Mouse (Mus musculus): ENCODE measurements around the gene Rtn1. TPM values are rescaled to one million over a fixed set of nuclear protein-coding genes. Genes with fewer than 3 reads are reported as not detected.

The Rtn1 gene
- total RNA-seq, 2 experiments from 2014 or later = 23.1 to 29.8 TPM

DNA sequence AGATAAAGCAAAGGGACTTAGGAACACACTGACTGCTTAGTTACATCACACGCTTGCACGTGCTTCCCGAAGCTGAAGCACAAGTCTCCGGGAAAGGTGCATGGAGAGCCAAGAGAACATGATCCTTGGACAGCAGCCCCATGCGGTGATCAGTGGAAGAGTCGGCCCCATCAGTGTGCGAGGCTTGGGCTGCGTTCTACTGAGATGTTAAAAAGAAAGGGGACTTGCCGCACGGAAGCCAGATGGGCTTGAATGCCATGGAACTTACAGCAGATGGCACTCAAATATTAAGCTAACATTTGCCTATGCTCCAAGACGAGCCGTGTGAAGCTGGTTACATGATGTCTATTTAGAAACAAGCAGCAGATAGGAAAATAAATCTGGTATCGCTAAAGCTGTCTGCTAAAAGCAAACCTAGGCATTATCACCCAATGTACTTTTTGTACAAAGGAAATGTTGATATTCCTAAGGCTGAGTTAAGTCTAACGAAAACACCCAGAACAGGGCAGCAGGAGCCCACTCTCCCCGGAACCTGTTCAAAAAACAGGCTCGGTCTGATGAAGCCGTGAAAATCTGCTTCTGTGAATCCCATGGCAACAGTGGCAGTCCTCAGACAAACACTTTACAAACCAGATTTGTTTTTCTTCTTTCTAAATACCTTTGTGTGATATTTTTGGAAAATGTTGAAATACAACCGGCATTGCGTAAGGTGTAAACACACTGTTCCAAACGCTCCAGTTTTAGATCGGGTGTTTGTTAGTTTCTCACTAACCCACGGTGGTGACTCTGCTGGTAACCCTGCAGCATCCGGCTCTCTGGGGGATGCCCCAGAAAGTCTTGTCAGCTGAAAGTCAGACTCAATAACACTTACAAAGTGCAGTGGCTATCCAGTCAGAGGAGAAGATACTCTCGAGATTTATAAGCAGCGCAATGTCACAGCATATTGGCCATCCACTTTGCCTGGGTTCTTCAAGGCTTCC lies 123.2 kb downstream of the Rtn1 start:
- no peak for DNase-seq (ENCODE audit: low spot score in 2 of 2)

DNA sequence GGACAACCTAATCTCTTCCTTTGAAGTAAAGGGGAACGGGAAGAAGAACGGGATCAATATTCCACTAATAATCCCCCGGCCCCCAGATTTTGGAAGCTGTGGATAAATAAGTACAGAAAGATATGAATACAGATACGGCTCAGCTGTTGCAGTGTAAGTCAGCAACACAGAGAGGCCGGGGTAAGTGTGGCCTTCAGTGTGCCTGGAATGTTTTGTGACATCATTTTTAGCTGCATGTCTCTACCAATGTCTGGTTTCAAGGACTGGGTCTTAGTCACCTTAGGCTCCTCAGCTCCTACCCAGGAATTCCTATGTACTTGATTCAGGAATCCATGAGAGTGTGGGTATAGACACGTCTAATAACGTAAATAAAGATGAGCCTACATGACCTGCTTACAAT lies 124.3 kb downstream of the Rtn1 start:
- no peak for DNase-seq (ENCODE audit: low spot score in 2 of 2)

DNA sequence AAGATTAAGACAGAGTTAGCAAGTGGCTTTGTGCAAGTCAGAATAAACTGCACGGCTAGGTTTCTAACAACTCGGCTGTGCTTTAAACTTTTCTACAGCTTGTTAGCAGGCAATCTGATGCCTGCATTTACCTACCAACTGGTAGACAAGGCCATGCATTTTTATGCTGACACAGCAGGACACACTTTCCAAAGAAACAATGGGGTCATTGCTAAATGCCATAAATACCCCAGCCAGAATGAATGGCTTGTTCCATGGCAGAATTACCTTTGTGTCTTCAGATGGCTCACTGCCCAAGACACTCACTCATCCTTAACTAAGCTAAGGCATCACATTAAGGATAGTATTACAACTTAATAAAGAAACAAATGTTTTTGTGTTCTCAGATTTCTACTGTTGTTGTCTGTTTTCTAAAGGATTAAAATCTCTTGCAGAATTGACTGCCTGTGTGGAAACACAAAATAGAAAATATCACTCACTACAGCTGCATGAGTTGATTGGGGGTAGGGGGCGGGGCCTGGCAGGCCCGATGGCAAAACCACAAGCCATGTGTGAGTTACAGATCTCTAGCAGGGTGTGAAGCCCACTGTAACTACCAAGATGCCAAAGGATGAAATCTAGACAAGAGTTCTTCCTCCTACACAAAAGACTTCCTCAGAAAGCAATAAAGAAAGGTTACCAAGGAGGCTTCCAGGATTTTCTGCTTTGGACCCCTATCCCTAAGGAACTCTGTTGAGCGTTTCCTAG lies 129.6 kb downstream of the Rtn1 start:
- no peak for DNase-seq (ENCODE audit: low spot score in 2 of 2)

DNA sequence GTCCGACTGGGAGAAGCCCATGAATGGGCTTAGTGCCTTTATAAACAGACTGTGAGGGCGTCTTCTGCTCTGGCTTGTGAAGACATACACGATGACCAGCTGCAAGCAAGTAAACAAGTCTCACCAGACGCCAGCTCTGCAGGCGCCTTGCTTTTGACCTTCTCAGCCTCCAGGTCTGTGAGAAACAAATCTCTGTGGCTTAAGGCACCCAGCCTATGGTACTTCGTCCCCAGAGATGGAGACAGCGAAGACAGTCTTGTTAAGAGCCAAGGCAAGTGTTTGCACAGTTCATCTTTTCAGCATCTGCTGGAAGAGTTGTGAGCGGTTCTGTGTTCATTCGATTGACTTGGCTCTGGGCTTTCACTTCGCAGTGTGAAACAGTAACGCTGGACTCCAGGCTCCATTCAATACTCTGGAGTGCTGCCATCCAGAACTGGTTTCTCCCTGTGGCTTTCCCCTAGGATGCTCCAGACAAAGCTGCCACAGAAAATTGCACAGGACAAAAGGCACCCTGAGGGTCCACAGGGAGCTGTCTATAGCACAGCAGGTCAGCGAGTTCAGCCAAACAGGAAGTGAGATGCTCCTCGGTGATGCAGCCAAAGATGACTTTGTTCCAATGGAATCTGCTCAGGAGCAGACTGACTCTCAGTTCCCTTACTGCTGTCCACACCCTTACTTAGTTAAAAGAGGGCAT lies 135.0 kb downstream of the Rtn1 start:
- no peak for DNase-seq (ENCODE audit: low spot score in 2 of 2)

DNA sequence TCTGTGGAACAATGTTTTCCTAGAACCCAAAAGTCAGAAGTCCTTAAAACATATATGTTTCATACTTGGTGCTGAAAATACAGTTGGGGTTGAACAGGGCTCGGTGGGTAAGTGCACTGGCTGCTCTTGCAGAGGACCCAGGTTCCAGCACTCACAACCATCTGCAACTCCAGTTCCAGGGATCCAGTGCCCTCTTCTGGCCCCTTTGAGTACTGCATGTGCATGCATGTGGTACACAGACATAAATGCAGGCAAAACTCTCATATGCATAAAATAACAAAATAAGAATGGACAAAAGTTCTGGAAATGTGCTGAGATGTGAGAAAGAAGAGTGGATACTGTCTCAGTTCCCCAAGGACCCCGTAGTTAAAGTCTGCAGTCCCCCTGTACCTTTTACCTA lies 141.2 kb downstream of the Rtn1 start:
- no peak for DNase-seq (ENCODE audit: low spot score in 2 of 2)

GRCm38 (mm10) chr12:72265261-72266228 lies 143.3 kb downstream of the Rtn1 start:
- no peak for DNase-seq (ENCODE audit: low spot score in 2 of 2)

DNA sequence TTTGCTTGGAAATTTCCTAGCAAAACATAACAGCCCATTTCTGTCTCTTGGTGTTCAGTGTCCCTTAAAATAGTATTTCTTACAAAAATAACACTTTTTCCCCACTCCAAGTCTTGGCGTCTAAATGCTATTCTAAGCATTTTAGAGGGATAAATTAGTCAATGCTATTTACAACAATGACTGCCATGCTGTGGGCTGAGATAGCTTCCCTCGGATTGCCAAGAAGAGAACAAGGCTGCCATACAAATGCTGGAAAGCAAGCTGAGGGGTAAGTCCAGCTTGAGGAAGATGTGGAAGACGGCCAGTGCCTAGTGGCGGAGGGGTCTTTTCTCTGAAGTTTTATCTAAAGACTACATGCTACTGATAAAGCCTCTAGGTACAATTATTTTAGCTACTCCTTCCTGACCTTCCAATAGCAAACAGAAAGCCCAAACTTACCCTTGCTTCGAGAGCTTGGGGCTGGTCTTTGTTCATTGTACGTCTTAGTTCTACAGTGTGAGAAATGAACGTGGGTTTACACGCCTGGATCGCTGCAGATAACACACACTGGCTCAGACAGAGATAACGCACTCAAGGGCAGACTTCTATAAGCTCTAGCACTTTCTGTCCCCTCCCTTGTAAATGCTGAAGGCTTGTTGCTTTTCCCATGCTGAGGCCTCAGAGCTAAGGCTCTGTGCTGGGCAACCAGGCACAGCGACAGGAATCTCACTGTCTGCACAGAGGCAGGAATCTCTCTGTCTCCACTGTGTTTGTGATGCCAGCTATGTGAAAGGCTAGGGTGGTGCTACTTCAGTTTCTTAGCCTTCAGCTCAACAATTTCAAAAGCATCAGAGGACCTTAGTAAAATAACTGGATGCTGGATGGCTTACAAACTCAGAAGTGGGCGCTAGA lies 145.4 kb downstream of the Rtn1 start:
- no peak for DNase-seq (ENCODE audit: low spot score in 2 of 2)

- no peak for DNase-seq (ENCODE audit: low spot score in 2 of 2)
Measured at GRCm38 (mm10) chr12:72257000-72257399, 151.9 kb downstream of the Rtn1 start.

DNA sequence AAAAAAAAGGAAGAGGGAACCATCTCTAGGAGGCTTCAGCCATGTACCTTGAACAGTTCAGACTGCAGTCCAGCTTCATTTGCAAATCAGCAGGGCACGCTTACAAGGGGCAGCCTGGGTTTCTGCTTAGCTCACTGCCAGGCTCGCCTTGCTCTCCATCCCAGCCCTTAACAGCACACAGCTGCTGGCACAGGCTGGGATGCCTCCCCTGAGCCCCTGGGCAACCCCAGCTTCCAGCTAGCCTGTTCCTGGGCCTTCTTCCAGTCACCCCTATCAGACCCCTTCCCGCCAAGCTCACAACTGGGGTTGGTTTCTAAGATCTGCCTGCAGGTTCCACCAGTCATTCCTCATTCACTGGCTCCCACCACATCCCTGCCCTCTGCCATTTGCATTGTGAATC lies 155.8 kb downstream of the Rtn1 start:
- no peak for DNase-seq (ENCODE audit: low spot score in 2 of 2)

GRCm38 (mm10) chr12:72251890-72252445 lies 156.9 kb downstream of the Rtn1 start:
- DNase-seq (ENCODE audit: low spot score in 2 of 2) = no peak

DNA sequence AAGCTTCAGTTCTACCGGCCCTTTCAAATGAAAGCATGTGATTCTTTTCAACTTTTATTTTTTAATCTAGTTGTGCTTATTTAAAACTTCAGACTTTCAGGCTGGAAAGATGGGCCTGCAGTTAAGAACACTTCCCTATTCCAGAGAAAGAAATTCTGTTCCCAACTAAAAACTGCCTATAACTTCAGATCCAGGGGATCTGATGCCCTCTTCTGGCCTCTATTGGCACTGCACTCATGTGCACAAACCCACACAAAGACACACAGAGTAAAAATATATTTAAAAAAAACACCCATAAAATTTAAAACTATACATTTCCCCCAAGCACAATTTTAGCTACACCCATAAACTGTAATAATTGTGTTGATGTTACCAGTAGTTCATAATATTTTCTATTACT lies 163.9 kb downstream of the Rtn1 start:
- DNase-seq (ENCODE audit: low spot score in 2 of 2) = no peak

DNA sequence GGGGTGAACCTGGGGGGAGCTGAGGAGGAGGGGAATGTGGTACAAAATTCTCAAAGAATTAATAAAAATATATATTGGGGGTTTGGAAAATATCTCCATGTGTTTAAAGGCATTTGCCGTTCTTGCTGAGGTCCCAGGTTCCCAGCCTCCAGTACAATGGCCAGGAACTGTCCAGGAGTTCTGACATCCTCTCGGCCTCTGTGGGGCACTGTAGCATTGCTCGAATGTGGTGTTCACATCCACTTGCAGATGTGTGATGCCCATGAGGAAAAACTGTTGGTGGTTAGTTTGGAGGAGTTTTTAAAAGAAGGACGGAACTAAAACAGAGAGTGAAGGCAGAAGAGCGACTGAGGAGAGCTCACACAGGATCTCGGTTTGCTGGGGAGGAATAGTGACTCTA lies 166.0 kb downstream of the Rtn1 start:
- no peak for DNase-seq (ENCODE audit: low spot score in 2 of 2)

- no peak for DNase-seq (ENCODE audit: low spot score in 2 of 2)
Measured at GRCm38 (mm10) chr12:72240506-72240905, 168.3 kb downstream of the Rtn1 start.

DNA sequence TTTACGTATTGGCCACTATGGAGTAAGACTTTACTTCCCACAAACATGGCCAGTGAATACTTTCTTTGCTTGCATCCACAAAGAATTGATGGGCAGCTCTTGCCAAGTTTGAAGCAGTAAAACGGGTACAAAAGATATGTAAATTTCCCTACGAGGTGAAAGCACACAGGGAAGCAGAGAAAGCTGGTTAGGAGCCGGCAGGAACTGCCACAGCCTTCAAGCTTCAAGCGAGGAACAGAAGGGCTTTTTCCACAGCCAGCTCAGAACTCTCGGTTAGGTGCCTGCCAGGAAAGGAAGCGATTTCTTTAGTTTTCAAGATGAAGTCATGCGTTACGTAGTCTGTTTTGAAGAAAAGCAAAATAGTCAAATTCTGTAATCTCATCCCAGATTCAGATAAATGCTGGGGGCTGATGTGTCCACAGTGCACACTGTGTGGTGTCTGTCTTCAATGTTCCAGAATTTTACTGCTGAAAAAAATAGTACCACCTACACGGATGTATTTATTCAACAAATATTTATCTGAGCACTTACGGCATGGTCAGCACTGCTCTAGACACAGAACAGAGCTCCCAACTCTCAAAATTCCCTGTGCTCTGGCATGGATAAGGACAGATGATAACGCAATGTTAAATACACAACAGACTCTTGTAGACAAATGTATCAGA lies 169.5 kb downstream of the Rtn1 start:
- no peak for DNase-seq (ENCODE audit: low spot score in 2 of 2)

DNA sequence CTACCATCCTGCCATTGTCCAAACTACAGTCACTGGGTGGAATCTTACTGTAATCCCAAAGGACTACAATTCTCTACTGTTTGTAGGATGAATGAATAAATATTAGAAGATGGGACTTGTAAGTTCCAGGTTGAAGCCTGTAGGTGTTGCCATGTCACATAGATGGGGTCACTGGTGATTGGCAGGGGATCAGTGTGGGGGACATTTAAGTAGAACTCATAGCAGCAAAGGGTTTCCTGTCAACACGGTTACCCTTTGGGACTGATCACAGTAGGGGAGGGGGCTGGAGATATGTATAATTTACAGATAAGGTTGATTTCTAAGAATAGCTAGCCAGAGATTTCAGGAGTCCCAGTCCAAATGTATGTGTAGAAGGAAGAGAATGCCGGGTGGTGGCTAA lies 171.6 kb downstream of the Rtn1 start:
- DNase-seq (ENCODE audit: low spot score in 2 of 2) = no peak

DNA sequence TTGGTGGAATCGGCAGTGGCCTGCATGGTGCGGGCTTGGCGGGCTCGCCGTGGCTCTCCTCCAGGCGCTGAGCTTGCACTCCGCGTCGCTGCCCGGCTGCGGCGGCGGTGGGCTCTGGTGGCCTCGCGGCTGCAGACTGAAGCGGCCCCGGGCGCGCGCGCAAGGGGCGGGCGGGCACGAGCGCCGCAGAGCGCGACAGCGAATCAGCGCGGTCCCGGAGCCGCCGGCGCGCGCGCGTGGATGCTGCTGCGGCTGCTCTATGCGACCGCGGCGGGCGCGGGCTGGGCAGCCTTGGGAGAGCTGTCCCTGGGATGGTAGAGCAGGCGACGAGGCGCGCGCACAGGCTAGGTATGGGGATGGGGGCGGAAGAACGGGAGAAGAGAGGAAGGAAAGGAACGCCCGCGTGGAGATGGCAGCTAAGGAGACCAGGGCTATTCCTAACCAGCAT lies 172.3 kb downstream of the Rtn1 start:
- peak; percentile 20 to 26 for DNase-seq (ENCODE audit: low spot score in 2 of 2)

GRCm38 (mm10) chr12:72235621-72236351 lies 173.1 kb downstream of the Rtn1 start:
- DNase-seq (ENCODE audit: low spot score in 2 of 2) = no peak

DNA sequence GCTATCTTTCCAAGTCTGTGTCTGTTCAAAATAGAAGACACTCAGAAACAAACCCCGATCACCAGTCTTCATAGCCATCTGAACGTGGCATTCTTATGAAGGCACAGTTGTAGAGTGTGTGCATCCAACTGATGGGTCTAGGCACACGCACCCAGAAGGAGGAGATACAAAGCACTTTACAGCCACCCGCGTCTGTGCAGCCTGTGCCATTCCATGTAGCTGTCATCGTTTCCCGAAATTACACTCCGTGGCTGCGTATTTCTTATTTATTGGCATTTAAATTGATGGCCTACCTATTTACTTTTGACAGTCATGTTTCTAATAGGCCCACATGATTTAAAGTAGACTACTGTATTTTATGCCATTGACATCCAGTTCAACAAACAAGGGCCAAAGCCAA lies 173.9 kb downstream of the Rtn1 start:
- no peak for DNase-seq (ENCODE audit: low spot score in 2 of 2)

All from adrenal gland, adult 18-20 months (tissue).